Mouse (Mus musculus): ENCODE measurements at regions not wholly inside any gene's neighbourhood (a gene's known extent, or its start where the extent isn't known, plus 50 kb on each side); places are given as distances from the start of the nearest gene placed in this dataset.

- H3K36me3 ChIP-seq = no peaks in the 10 kb centered on the region
- H3K9me3 ChIP-seq (replicated peaks) = no peaks in the 10 kb centered on the region
- H3K4me1 ChIP-seq = peaks cover 61% of the 10 kb centered on the region
- peak overlapping the region; percentile 82 for H3K27ac ChIP-seq
- 7% methylated on average over 15 of the region's 15 CpGs for WGBS
- H3K4me3 ChIP-seq = peak overlapping the region; percentile 38
- DNase-seq (ENCODE audit: low spot score) = peak; percentile 78
- H3K27me3 ChIP-seq (ENCODE audit: low read depth, poor library complexity, severe bottlenecking) = no peaks in the 10 kb centered on the region
Observed at GRCm38 (mm10) chr1:61139291-61139983, 161.7 kb downstream of the Icos start.

GRCm38 (mm10) chr1:61139984-61140648 lies 162.4 kb downstream of the Icos start:
- Histone ChIP-seq H3K4me3 (no peak overlapping the region), H3K27ac (peak overlapping the region; percentile 82), H3K9me3 (replicated peaks) (no peaks in the 10 kb centered on the region), H3K4me1 (peaks cover 65% of the 10 kb centered on the region), H3K36me3 (no peaks in the 10 kb centered on the region), H3K27me3 (ENCODE audit: low read depth, poor library complexity, severe bottlenecking) (no peaks in the 10 kb centered on the region)
- DNase-seq (ENCODE audit: low spot score) = no peak
- WGBS = 30% methylated on average over 10 of the region's 10 CpGs

GRCm38 (mm10) chr1:61140870-61141591 lies 163.3 kb downstream of the Icos start:
- peak; percentile 51 for DNase-seq (ENCODE audit: low spot score)
- WGBS = 15% methylated on average over 9 of the region's 9 CpGs
- H3K27me3 ChIP-seq (ENCODE audit: low read depth, poor library complexity, severe bottlenecking) = no peaks in the 10 kb centered on the region
- peaks cover 75% of the 10 kb centered on the region for H3K4me1 ChIP-seq
- peak overlapping the region; percentile 82 for H3K27ac ChIP-seq
- no peaks in the 10 kb centered on the region for H3K36me3 ChIP-seq
- no peaks in the 10 kb centered on the region for H3K9me3 ChIP-seq (replicated peaks)
- H3K4me3 ChIP-seq = no peak overlapping the region

- Histone ChIP-seq H3K36me3 (no peaks in the 10 kb centered on the region), H3K9me3 (replicated peaks) (no peaks in the 10 kb centered on the region), H3K27ac (peak overlapping the region; percentile 82), H3K4me1 (peaks cover 80% of the 10 kb centered on the region), H3K4me3 (peak overlapping the region; percentile 24), H3K27me3 (ENCODE audit: low read depth, poor library complexity, severe bottlenecking) (no peaks in the 10 kb centered on the region)
- no peak for DNase-seq (ENCODE audit: low spot score)
- WGBS = 12% methylated on average over 2 of the region's 2 CpGs
Observed at GRCm38 (mm10) chr1:61141592-61141930, 163.8 kb downstream of the Icos start.

- 10% methylated on average over 9 of the region's 9 CpGs for WGBS
Observed at GRCm38 (mm10) chr1:61141952-61142351, 164.2 kb downstream of the Icos start.

GRCm38 (mm10) chr1:61143030-61143753 lies 165.5 kb downstream of the Icos start:
- Histone ChIP-seq H3K9me3 (replicated peaks) (no peaks in the 10 kb centered on the region), H3K4me1 (peaks cover 82% of the 10 kb centered on the region), H3K36me3 (no peaks in the 10 kb centered on the region), H3K27me3 (ENCODE audit: low read depth, poor library complexity, severe bottlenecking) (no peaks in the 10 kb centered on the region), H3K4me3 (peak overlapping the region; percentile 19; the same call in 1 of the 2 replicates), H3K27ac (peak overlapping the region; percentile 82)
- no peak for DNase-seq (ENCODE audit: low spot score)
- WGBS = 29% methylated on average over 14 of the region's 14 CpGs

More at GRCm38 (mm10) chr1:61141952-61142351, 164.2 kb downstream of the Icos start:
- Histone ChIP-seq H3K27me3 (ENCODE audit: low read depth, poor library complexity, severe bottlenecking) (no peaks in the 10 kb centered on the region), H3K9me3 (replicated peaks) (no peaks in the 10 kb centered on the region), H3K4me1 (peaks cover 84% of the 10 kb centered on the region), H3K27ac (peak overlapping the region; percentile 82), H3K4me3 (peak overlapping the region; percentile 24), H3K36me3 (no peaks in the 10 kb centered on the region)
- peak; percentile 67 for DNase-seq (ENCODE audit: low spot score)

- Histone ChIP-seq H3K36me3 (no peaks in the 10 kb centered on the region), H3K9me3 (replicated peaks) (no peaks in the 10 kb centered on the region), H3K4me3 (no peak overlapping the region), H3K27me3 (ENCODE audit: low read depth, poor library complexity, severe bottlenecking) (no peaks in the 10 kb centered on the region), H3K27ac (peak overlapping the region; percentile 82), H3K4me1 (peaks cover 82% of the 10 kb centered on the region)
- WGBS = 67% methylated on average over 8 of the region's 8 CpGs
- no peak for DNase-seq (ENCODE audit: low spot score)
Observed at GRCm38 (mm10) chr1:61143754-61144066, 166.0 kb downstream of the Icos start.

GRCm38 (mm10) chr1:61145013-61145412 lies 167.3 kb downstream of the Icos start:
- Histone ChIP-seq H3K9me3 (replicated peaks) (no peaks in the 10 kb centered on the region), H3K4me1 (peaks cover 71% of the 10 kb centered on the region), H3K4me3 (no peak overlapping the region), H3K27ac (peak overlapping the region; percentile 72), H3K36me3 (no peaks in the 10 kb centered on the region), H3K27me3 (ENCODE audit: low read depth, poor library complexity, severe bottlenecking) (no peaks in the 10 kb centered on the region)
- no peak for DNase-seq (ENCODE audit: low spot score)
- 12% methylated on average over 4 of the region's 4 CpGs for WGBS

GRCm38 (mm10) chr1:61145572-61145971 lies 167.8 kb downstream of the Icos start:
- peaks cover 68% of the 10 kb centered on the region for H3K4me1 ChIP-seq
- DNase-seq (ENCODE audit: low spot score) = no peak
- no peak overlapping the region for H3K4me3 ChIP-seq
- 28% methylated on average over 7 of the region's 7 CpGs for WGBS
- no peaks in the 10 kb centered on the region for H3K9me3 ChIP-seq (replicated peaks)
- H3K27ac ChIP-seq = peak overlapping the region; percentile 72; the same call in 1 of the 2 replicates
- H3K27me3 ChIP-seq (ENCODE audit: low read depth, poor library complexity, severe bottlenecking) = no peaks in the 10 kb centered on the region
- no peaks in the 10 kb centered on the region for H3K36me3 ChIP-seq

GRCm38 (mm10) chr1:61146222-61146723 lies 168.5 kb downstream of the Icos start:
- H3K4me1 ChIP-seq = peaks cover 68% of the 10 kb centered on the region
- H3K36me3 ChIP-seq = no peaks in the 10 kb centered on the region
- H3K4me3 ChIP-seq = no peak overlapping the region
- WGBS = 18% methylated on average over 3 of the region's 3 CpGs
- H3K27ac ChIP-seq = peak overlapping the region; percentile 72; the same call in 1 of the 2 replicates
- no peak for DNase-seq (ENCODE audit: low spot score)
- no peaks in the 10 kb centered on the region for H3K9me3 ChIP-seq (replicated peaks)
- no peaks in the 10 kb centered on the region for H3K27me3 ChIP-seq (ENCODE audit: low read depth, poor library complexity, severe bottlenecking)

GRCm38 (mm10) chr1:61151742-61152141 lies 174.0 kb downstream of the Icos start:
- peak; percentile 49 for DNase-seq (ENCODE audit: low spot score)
- no peaks in the 10 kb centered on the region for H3K27me3 ChIP-seq (ENCODE audit: low read depth, poor library complexity, severe bottlenecking)
- H3K27ac ChIP-seq = peak overlapping the region; percentile 59

GRCm38 (mm10) chr1:61152157-61152556 lies 174.4 kb downstream of the Icos start:
- H3K27me3 ChIP-seq (ENCODE audit: low read depth, poor library complexity, severe bottlenecking) = no peaks in the 10 kb centered on the region
- no peaks in the 10 kb centered on the region for H3K36me3 ChIP-seq
- no peaks in the 10 kb centered on the region for H3K9me3 ChIP-seq (replicated peaks)
- H3K27ac ChIP-seq = peak overlapping the region; percentile 51
- WGBS = 74% methylated on average over 5 of the region's 5 CpGs
- H3K4me1 ChIP-seq = peaks cover 23% of the 10 kb centered on the region
- no peak overlapping the region for H3K4me3 ChIP-seq
- no peak for DNase-seq (ENCODE audit: low spot score)

More at GRCm38 (mm10) chr1:61151742-61152141, 174.0 kb downstream of the Icos start:
- WGBS = 21% methylated on average over 2 of the region's 2 CpGs
- Histone ChIP-seq H3K4me3 (no peak overlapping the region), H3K36me3 (no peaks in the 10 kb centered on the region), H3K9me3 (replicated peaks) (no peaks in the 10 kb centered on the region), H3K4me1 (peaks cover 25% of the 10 kb centered on the region)
